Mouse (Mus musculus) cerebellum, adult 11-12 months (tissue): Measurements from ENCODE around the gene Klk1b1.
"Not testable (repeated sequence)": the region's sequence is repeated elsewhere in the genome, so short reads cannot be mapped to it uniquely, and the experiment has no call there.

Experiments used
- DNase-seq: peaks from one replicate; pipeline ENCODE4 v3.0.0; 2022

Gene Klk1b1

DNA sequence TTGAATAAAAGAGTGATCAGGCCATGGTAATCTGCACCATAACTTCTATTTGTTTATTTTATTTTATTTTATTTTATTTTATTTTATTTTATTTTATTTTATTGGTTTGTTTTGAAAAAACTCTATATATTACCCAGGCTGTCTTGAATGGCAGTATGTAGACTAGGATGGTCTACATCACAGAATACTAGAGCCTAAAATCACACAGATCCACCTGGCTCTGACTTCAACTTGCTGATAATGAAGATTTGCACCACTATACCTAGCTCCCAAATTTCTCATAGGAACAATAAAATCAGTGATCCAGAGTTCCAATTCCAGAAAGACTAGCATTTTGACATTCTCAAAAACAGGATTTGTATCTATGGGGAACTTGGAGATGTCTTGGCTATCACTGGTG lies 45.3 kb downstream of the Klk1b1 start, which contains the start of gene Klk1b26:
TSS of gene Klk1b26 (plus strand) at position 301 of the 400 bp plus-strand sequence.
- not testable (repeated sequence) for DNase-seq

DNA sequence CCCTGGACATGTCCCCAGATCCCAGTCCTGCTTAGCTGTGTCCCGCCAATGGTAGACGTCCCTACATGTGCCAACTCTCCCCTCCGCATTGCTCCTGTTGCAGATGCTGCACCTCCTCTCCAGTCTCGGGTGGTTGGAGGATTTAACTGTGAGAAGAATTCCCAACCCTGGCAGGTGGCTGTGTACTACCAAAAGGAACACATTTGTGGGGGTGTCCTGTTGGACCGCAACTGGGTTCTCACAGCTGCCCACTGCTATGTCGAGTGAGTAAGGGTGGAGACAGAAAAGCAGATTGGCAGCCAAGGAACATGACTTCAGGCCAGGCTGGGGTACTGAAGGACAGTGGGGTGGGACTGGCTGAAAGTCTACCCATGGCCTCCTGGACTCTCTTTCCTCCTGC lies 48.1 kb downstream of the Klk1b1 start:
- DNase-seq = not testable (repeated sequence)

GRCm38 (mm10) chr7:44015071-44015470 lies 48.5 kb downstream of the Klk1b1 start:
- no peak for DNase-seq
